In genomic region chr4:59214695-59215094, GRCm38 (mm10) we compare ENCODE assay signal across 23 mouse cellular contexts. TPM values are rescaled to one million over a fixed set of nuclear protein-coding genes. Genes with fewer than 3 reads are reported as not detected.
DNase-seq lines count a peak whose midpoint lies in the region; ATAC-seq and TF ChIP-seq lines count a peak whose summit lies in the region.
"Had no signal": no experiment of that assay in that cellular context is flagged by ENCODE, and none has a peak within 500 bp of the region (broad histone marks: within the 10 kb centered on the region; RNA-seq: fewer than 3 reads in every experiment).

No protein-coding gene starts in this region.

- DNase-seq in CD4-positive, CD25-positive, alpha-beta regulatory T cell, adult 2 months (ENCODE audit: low read depth, low spot score), result peak; percentile 58
- no peak for DNase-seq in liver, embryonic 14.5 days (ENCODE audit: low read depth in 3 of 3, low spot score in 3 of 3)
- peak; percentile 48 for DNase-seq in naive thymus-derived CD4-positive, alpha-beta T cell, adult 2 months (ENCODE audit: low read depth)
- DNase-seq in spleen, adult 12 weeks (ENCODE audit: low spot score), result no peak
- no peak for DNase-seq in lung, postnatal 10 days
- DNase-seq in kidney, postnatal 14 days, result no peak
- DNase-seq: adrenal gland, postnatal 10 days; cerebellum, adult 2 months; cerebellum, postnatal 36 days; gastrocnemius, postnatal 14 days; heart, adult 2 months; kidney, adult 18-20 months; lung, postnatal 14 days; thymus, adult 18-20 months; thymus, postnatal 36 days had no signal

- H3K27me3 ChIP-seq in liver, embryonic 14.5 days (ENCODE audit: control insufficient read depth, insufficient read depth, low read length), result no peaks in the 10 kb centered on the region
- H3K27me3 ChIP-seq: embryonic facial prominence, embryonic 15.5 days; forebrain, embryonic 15.5 days; hindbrain, embryonic 12.5 days; megakaryocyte, embryonic 14.5 days; midbrain, embryonic 15.5 days had no signal

- peaks cover 47% of the 10 kb centered on the region for H3K36me3 ChIP-seq in liver, embryonic 14.5 days (replicated peaks; ENCODE audit: control insufficient read depth, insufficient read depth, low read depth)

- H3K9me3 ChIP-seq in liver, embryonic 14.5 days (ENCODE audit: control insufficient read depth, low read length), result no peaks in the 10 kb centered on the region
- H3K9me3 ChIP-seq: embryonic facial prominence, embryonic 15.5 days; forebrain, embryonic 15.5 days; hindbrain, embryonic 12.5 days; megakaryocyte, embryonic 14.5 days; midbrain, embryonic 15.5 days had no signal

- 0 out of 2 replicates have a peak overlapping the region, but pooled peaks have one; percentile 22 for H3K27ac ChIP-seq in liver, embryonic 14.5 days
- H3K27ac ChIP-seq: embryonic facial prominence, embryonic 15.5 days; forebrain, embryonic 15.5 days; heart, adult 2 months; hindbrain, embryonic 12.5 days; left cerebral cortex, adult 2 months; midbrain, embryonic 15.5 days had no signal

- peak overlapping the region; percentile 6; the same call in 1 of the 2 replicates for H3K4me2 ChIP-seq in liver, embryonic 14.5 days (ENCODE audit: low read depth)
- H3K4me2 ChIP-seq: embryonic facial prominence, embryonic 15.5 days; forebrain, embryonic 15.5 days; hindbrain, embryonic 12.5 days; midbrain, embryonic 15.5 days had no signal

- TF ChIP-seq EP300 in liver, embryonic 14.5 days (IDR thresholded peaks at IDR 0.05; ENCODE audit: low read depth), result no peak

- H3K4me1 ChIP-seq in liver, embryonic 14.5 days (replicated peaks; ENCODE audit: control insufficient read depth in 2 of 2, insufficient read depth in 2 of 2, low read length in 1 of 2), result peaks cover 18 to 30% of the 10 kb centered on the region in 2 experiments
- H3K4me1 ChIP-seq: embryonic facial prominence, embryonic 15.5 days; forebrain, embryonic 15.5 days; hindbrain, embryonic 12.5 days; midbrain, embryonic 15.5 days had no signal

- peak; percentile 89 for ATAC-seq in activated CD4-positive, CD25-positive, alpha-beta regulatory T cell, adult 4 months
- no peak for ATAC-seq in liver, embryonic 14.5 days (ENCODE audit: insufficient read depth)
- ATAC-seq: forebrain, embryonic 15.5 days; midbrain, embryonic 15.5 days had no signal

- TF ChIP-seq CTCF in liver, embryonic 14.5 days (IDR thresholded peaks at IDR 0.05; ENCODE audit: low read depth), result no peak

- 45% methylated on average over 5 of the region's 5 CpGs for WGBS in liver, embryonic 14.5 days (ENCODE audit: insufficient replicate concordance)

- no peak overlapping the region for H3K9ac ChIP-seq in liver, embryonic 14.5 days (replicated peaks)
- H3K9ac ChIP-seq: embryonic facial prominence, embryonic 15.5 days; forebrain, embryonic 15.5 days; hindbrain, embryonic 12.5 days; midbrain, embryonic 15.5 days had no signal

- H3K4me3 ChIP-seq in liver, embryonic 14.5 days (ENCODE audit: insufficient read depth in 1 of 2, low read depth in 2 of 2, low read length in 2 of 2), result no peak overlapping the region
- H3K4me3 ChIP-seq: embryonic facial prominence, embryonic 15.5 days; forebrain, embryonic 15.5 days; heart, adult 2 months; hindbrain, embryonic 12.5 days; left cerebral cortex, adult 2 months; megakaryocyte, embryonic 14.5 days; midbrain, embryonic 15.5 days; myocyte had no signal

RNA-seq across cellular contexts. Expression of gene Ugcg, which starts 25.6 kb away (rescaled TPM):
- 10 to 100 TPM; 17.5 to 19.7 TPM for polyA plus RNA-seq in activated CD4-positive, CD25-positive, alpha-beta regulatory T cell, adult 4 months (2017; shearing (Covaris generic))
- 19.3 and 21.7 TPM in 2 replicates for polyA plus RNA-seq in liver, embryonic 14.5 days (2012; rRNA removed)
- polyA plus RNA-seq in liver, embryonic 14.5 days (2014; fragmentation: Nextera tagmentation; extraction: Ambion mirVana), result 7.5 and 9.9 TPM in 2 replicates

Comparison
In these comparisons a context has a peak if more than half of its experiments do, and no peak if none do; other contexts are left out.
1. DNase-seq: peak in CD4-positive, CD25-positive, alpha-beta regulatory T cell, adult 2 months (single experiment) and naive thymus-derived CD4-positive, alpha-beta T cell, adult 2 months (single experiment); none in liver, embryonic 14.5 days (0 of 3), spleen, adult 12 weeks (single experiment), lung, postnatal 10 days (single experiment) and kidney, postnatal 14 days (single experiment).